Mouse (Mus musculus) limb, embryonic 13.5 days (tissue): ENCODE measurements at regions not wholly inside any gene's neighbourhood (a gene's known extent, or its start where the extent isn't known, plus 50 kb on each side); places are given as distances from the start of the nearest gene placed in this dataset.

Experiments used
- ATAC-seq: fragments of 200-750 bp; cut with Nextera tagmentation; 2 replicates; pipeline ENCODE4 v1.8.0; 2017; ENCODE audit warnings: low read depth, moderate number of reproducible peaks, moderate TSS enrichment; ENCODE audit not compliant: low FRiP score
- H3K27ac ChIP-seq: fragments of 300-500 bp; sonication (generic); 2 replicates; pipeline ENCODE4 v1.5.1; 2015; ENCODE audit warnings: inconsistent platforms, mild to moderate bottlenecking, moderate library complexity
- H3K27me3 ChIP-seq: fragments of 300-500 bp; sonication (generic); 2 replicates; pipeline ENCODE4 v1.6.1; 2015; ENCODE audit warnings: mild to moderate bottlenecking, inconsistent platforms
- H3K36me3 ChIP-seq: fragments of 300-500 bp; sonication (generic); 2 replicates; pipeline ENCODE4 v1.6.1; 2015; ENCODE audit warnings: inconsistent platforms, mild to moderate bottlenecking, moderate library complexity
- H3K4me1 ChIP-seq: fragments of 300-500 bp; sonication (generic); 2 replicates; pipeline ENCODE4 v1.6.1; 2015; ENCODE audit warnings: inconsistent platforms
- H3K4me2 ChIP-seq: fragments of 300-500 bp; sonication (generic); replicated peaks from 2 replicates; pipeline ENCODE4 v1.6.1; 2015; ENCODE audit warnings: inconsistent platforms, mild to moderate bottlenecking, moderate library complexity
- H3K4me3 ChIP-seq: fragments of 300-500 bp; sonication (generic); 2 replicates; pipeline ENCODE4 v1.5.1; 2015; ENCODE audit warnings: moderate library complexity, mild to moderate bottlenecking, inconsistent platforms
- H3K9ac ChIP-seq: fragments of 300-500 bp; sonication (generic); 2 replicates; pipeline ENCODE4 v1.6.1; 2015; ENCODE audit warnings: mild to moderate bottlenecking, inconsistent platforms
- H3K9me3 ChIP-seq: fragments of 300-500 bp; sonication (generic); 2 replicates; pipeline ENCODE4 v1.6.1; 2016; ENCODE audit warnings: inconsistent platforms
- WGBS: fragments of 180-500 bp; shearing (Covaris S2); methylation state at CpG from one replicate; pipeline ENCODE4 v1.1.7; 2015; 5-methylcytosine and 5-hydroxymethylcytosine counted together

DNA sequence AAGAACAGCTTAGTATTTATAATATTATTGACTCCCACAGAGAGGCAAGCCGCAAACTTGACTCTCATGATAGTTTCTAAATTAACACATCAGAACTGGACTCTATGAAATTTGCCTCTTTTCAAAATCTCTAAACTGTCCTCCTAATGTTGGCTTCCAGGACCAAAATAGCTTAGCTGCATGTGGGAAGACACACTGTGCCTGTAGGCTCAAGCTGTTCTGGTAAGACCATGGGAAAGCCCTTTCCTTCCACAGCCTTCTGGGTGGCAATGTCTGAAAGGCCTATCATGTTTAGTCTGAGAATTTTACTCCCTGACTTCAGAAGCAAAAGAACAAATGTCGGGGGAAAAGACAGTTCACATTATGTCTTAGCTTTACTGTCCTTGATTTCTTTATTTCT lies 203.1 kb upstream of the Slc8a1 start:
- Histone ChIP-seq H3K9me3 (no peaks in the 10 kb centered on the region), H3K4me1 (no peaks in the 10 kb centered on the region), H3K9ac (no peak overlapping the region), H3K27me3 (no peaks in the 10 kb centered on the region), H3K4me3 (no peak overlapping the region), H3K27ac (no peak overlapping the region), H3K4me2 (no peak overlapping the region), H3K36me3 (no peaks in the 10 kb centered on the region)
- WGBS, result 93% methylated on average over 2 of the region's 2 CpGs
- ATAC-seq, result no peak

DNA sequence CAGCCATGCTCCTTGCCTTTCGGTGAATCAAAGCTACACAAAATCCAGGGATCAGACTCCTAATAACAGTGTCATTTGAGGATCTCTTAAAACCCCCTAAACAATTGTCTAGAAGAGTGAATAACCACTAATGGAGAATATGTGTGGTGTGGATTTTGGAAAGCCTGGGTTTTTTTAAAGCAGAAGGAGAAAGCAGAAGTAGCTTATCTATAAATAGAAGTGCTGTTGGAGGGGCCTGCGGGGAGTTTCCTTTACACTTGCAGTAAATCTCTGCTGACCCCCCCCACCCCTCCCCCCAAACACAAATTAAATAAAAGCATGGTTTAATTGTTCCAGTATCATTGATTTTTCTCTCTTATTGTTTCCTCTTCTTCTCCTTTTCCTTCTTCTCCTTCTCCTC lies 192.6 kb upstream of the Slc8a1 start:
- Histone ChIP-seq H3K9ac (no peak overlapping the region), H3K4me1 (no peaks in the 10 kb centered on the region), H3K4me2 (no peak overlapping the region), H3K27me3 (no peaks in the 10 kb centered on the region), H3K4me3 (no peak overlapping the region), H3K36me3 (no peaks in the 10 kb centered on the region), H3K27ac (no peak overlapping the region), H3K9me3 (peaks cover 3% of the 10 kb centered on the region; the same call in 1 of the 2 replicates)
- 76% methylated on average over 2 of the region's 2 CpGs for WGBS
- no peak for ATAC-seq

DNA sequence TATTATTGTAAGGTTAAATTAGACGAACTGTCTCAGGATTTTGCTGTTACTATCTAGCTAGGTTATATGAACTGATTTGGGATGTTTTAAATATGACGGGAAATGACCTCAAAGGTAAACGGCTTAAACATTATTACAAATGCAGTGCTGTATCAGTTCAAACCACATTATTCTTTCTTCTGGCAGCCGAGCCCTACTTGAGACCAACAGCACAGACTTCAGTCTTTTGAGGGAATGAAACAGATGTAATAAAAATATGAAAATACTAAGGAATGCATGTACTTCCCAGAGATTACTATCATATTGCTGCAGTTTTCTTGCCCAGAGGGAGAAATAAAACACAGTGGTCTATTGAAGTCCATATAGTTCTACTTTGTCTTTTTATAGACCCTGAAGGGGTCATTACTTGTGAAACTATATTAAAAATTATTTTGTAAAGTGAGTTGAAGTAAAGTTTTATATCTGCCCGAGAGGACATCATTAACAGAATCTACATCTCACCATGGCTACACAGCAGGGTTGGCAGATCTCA lies 168.4 kb upstream of the Slc8a1 start:
- no peaks in the 10 kb centered on the region for H3K27me3 ChIP-seq
- no peak overlapping the region for H3K9ac ChIP-seq
- no peak overlapping the region for H3K27ac ChIP-seq
- no peaks in the 10 kb centered on the region for H3K36me3 ChIP-seq
- H3K4me3 ChIP-seq, result no peak overlapping the region
- no peak overlapping the region for H3K4me2 ChIP-seq
- 51% methylated on average over 5 of the region's 5 CpGs for WGBS
- no peaks in the 10 kb centered on the region for H3K9me3 ChIP-seq
- H3K4me1 ChIP-seq, result no peaks in the 10 kb centered on the region
- ATAC-seq, result peak; percentile 72; the same call in 1 of the 2 replicates

DNA sequence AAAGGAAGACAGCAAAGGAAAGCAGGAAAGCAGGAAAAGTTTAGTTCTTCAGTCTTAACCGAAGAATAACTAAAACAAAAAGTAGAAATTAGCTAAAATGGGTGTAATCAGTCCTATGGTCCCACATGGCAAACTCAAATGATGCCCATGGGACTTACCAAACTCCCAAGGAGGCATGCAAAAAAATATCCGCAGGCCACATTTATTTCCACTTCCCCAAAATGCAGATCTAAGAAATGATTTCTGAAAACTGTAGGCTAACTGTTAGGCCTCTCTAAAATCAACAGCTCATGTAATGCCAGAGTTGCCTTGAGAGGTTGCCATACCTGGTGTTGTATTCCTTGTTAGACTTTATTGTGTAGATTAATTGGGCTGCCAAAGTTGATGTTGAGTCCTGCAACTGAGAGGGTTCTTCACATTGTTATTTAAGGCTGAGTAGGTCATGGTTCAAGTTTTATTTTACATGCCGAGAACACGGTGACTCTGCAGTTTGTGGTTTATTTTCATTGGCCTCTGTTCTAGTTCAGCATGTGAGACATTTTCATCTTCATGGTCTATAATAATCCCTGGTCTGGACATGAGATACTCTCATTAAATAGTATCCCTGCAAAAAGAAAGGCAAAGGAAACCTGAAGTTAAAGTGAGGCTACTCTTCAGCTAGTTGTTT lies 164.0 kb upstream of the Slc8a1 start:
- Histone ChIP-seq H3K4me2 (no peak overlapping the region), H3K4me1 (no peaks in the 10 kb centered on the region), H3K9ac (no peak overlapping the region), H3K36me3 (no peaks in the 10 kb centered on the region), H3K27ac (no peak overlapping the region), H3K4me3 (no peak overlapping the region), H3K9me3 (peaks cover 6% of the 10 kb centered on the region), H3K27me3 (no peaks in the 10 kb centered on the region)
- no peak for ATAC-seq
- WGBS, result 73% methylated on average over 4 of the region's 4 CpGs

DNA sequence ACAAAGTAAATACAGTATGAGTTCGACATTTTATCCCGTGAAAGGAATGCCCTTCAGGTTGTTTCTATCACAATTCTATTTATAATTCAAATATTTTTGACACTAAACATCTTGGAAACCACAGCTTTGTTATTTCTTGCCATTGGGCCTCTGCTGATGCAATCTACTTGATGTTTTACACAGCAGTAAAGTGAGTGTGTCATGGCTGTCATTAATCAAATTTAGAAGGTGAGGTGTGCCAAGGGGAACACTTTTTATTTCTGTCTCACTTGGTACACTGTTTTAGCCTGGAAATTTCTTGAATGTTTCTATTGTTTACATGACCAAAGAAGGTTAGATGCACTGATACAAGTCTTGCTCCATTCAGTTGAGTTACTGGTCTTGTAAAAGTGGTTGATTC lies 160.8 kb upstream of the Slc8a1 start:
- H3K9ac ChIP-seq, result no peak overlapping the region
- no peaks in the 10 kb centered on the region for H3K4me1 ChIP-seq
- ATAC-seq, result no peak
- H3K27me3 ChIP-seq, result no peaks in the 10 kb centered on the region
- H3K9me3 ChIP-seq, result peaks cover 6% of the 10 kb centered on the region
- H3K4me2 ChIP-seq, result no peak overlapping the region
- H3K4me3 ChIP-seq, result no peak overlapping the region
- 74% methylated on average over 2 of the region's 2 CpGs for WGBS
- no peaks in the 10 kb centered on the region for H3K36me3 ChIP-seq
- H3K27ac ChIP-seq, result no peak overlapping the region

DNA sequence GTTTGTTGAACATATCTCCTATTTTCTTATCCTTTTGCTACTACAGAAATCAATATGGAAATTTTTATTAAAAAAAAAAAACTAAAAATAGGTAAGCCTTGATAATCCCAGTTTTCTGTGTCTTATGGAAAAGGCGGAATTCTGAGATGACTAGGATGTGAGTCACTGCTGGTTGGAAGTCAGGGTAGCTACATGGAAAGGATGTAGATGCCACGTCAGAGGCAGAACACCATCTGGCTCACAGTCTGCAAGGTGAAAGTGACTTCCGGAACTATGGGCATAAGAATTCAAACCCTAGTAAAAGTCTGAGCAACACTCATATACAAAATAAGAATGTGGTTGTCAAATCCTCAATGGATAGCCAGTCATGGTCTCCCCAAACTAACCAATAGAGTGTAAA lies 140.0 kb upstream of the Slc8a1 start:
- Histone ChIP-seq H3K4me2 (no peak overlapping the region), H3K36me3 (no peaks in the 10 kb centered on the region), H3K27ac (no peak overlapping the region), H3K9me3 (no peaks in the 10 kb centered on the region), H3K27me3 (no peaks in the 10 kb centered on the region), H3K9ac (no peak overlapping the region), H3K4me3 (no peak overlapping the region), H3K4me1 (no peaks in the 10 kb centered on the region)
- no peak for ATAC-seq
- WGBS, result 81% methylated on average over 3 of the region's 3 CpGs

DNA sequence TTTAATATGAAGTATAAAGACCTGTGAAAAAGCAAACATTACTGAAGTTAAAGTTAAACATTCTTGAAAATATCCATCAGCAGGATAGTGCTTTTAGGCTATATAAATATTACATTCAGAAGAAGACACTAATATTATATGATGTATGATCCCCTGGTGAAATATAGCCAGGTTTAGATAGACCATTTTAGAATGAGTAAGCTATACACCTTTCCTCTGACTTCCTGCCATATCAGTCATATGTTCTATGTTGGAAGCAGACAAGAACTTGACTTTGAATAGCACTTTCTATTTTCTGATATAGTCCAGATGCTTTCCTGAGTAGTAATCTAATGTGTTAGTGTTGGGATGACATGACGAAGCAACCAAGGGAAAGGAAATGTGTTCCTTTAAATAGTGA lies 128.5 kb upstream of the Slc8a1 start:
- no peak for ATAC-seq
- H3K4me2 ChIP-seq, result no peak overlapping the region
- no peak overlapping the region for H3K9ac ChIP-seq
- no peak overlapping the region for H3K27ac ChIP-seq
- no peaks in the 10 kb centered on the region for H3K27me3 ChIP-seq
- no peaks in the 10 kb centered on the region for H3K9me3 ChIP-seq
- no peaks in the 10 kb centered on the region for H3K36me3 ChIP-seq
- no peaks in the 10 kb centered on the region for H3K4me1 ChIP-seq
- no peak overlapping the region for H3K4me3 ChIP-seq
- 77% methylated on average over 1 of the region's 1 CpGs for whole genome bisulfite sequencing

DNA sequence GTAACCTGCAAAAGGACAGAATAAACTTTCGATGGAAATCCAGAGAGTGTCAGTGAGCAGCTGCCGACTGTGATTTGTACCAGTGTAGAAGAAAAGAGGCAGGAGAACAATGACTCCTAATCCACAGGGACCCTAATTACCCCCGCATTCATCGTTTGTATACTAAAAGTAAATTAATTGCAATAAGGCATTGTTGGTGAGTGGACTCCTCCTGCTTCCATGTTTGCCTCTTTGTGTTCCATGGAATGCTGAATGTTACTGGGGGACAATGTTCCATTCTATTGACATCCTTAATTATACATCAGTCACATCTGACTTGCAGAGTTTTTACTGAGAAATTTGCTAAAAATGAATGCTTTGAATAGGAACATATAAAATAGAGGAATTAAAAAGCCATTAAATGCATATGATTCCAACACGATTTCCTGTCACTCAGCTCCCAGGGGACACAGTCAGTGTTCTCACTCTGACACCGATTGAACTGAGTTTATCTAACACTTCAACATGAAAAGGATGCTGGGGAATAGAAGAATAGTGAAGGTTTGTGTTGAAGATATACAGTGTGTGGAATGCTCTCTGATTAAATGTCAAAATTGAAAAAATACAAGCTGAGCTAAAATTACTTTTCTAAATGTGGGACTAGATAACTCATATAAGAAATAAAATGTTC lies 111.3 kb upstream of the Slc8a1 start:
- Histone ChIP-seq H3K4me3 (no peak overlapping the region), H3K9me3 (no peaks in the 10 kb centered on the region), H3K27me3 (no peaks in the 10 kb centered on the region), H3K9ac (no peak overlapping the region), H3K27ac (no peak overlapping the region), H3K4me2 (no peak overlapping the region), H3K36me3 (no peaks in the 10 kb centered on the region), H3K4me1 (no peaks in the 10 kb centered on the region)
- WGBS, result 66% methylated on average over 6 of the region's 6 CpGs
- no peak for ATAC-seq

DNA sequence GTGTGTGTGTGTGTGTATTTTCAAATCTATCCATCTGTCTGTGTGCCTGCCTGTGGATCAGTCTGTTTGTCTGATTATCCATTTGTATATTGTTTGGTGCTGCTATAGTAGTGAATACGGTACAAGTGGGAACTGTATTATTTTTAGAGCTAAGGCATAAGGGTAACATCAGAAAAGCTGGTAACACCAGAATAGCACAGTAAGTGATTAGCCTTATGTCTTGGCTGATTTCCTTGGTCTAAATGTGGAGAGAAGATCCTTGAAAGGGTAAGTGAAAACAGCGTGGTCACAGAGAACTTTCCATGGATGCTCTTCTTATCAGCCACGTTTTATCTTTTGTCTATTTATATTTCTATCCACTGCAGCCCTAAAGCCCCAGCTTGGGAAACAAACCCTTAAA lies 105.6 kb upstream of the Slc8a1 start:
- H3K9me3 ChIP-seq, result no peaks in the 10 kb centered on the region
- H3K27ac ChIP-seq, result no peak overlapping the region
- no peaks in the 10 kb centered on the region for H3K36me3 ChIP-seq
- no peak overlapping the region for H3K4me3 ChIP-seq
- H3K9ac ChIP-seq, result no peak overlapping the region
- no peaks in the 10 kb centered on the region for H3K4me1 ChIP-seq
- no peak overlapping the region for H3K4me2 ChIP-seq
- ATAC-seq, result no peak
- H3K27me3 ChIP-seq, result no peaks in the 10 kb centered on the region
- 72% methylated on average over 3 of the region's 3 CpGs for WGBS

DNA sequence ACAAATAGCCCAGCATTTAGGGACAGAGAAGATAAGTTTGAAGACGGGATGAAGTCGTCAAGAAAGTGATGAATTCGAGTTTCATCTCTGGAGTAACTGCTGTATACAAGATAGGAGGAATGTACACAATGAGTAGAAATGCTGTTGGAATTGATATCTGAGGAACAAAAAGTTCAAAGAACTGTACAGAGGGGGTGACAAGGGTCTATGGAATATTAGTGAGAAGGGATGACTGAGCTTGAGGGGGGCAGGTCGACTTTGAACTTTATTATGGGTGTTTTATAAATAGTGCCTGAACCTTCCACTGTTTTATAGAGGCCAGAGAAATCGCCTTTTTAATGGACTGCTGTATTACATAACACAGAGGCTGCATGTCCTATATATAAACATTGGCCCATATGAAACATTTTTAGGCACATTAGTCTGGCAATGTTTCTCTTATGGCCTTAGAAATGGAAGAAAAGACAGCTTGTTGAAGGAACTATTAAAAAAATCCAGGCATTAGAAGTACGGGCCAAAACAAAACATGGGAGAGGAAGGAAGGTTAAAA lies 59.7 kb upstream of the Slc8a1 start:
- Histone ChIP-seq H3K27ac (no peak overlapping the region), H3K9ac (no peak overlapping the region), H3K4me1 (no peaks in the 10 kb centered on the region), H3K36me3 (no peaks in the 10 kb centered on the region), H3K4me3 (no peak overlapping the region), H3K4me2 (no peak overlapping the region), H3K27me3 (no peaks in the 10 kb centered on the region), H3K9me3 (no peaks in the 10 kb centered on the region)
- 66% methylated on average over 6 of the region's 6 CpGs for WGBS
- no peak for ATAC-seq

DNA sequence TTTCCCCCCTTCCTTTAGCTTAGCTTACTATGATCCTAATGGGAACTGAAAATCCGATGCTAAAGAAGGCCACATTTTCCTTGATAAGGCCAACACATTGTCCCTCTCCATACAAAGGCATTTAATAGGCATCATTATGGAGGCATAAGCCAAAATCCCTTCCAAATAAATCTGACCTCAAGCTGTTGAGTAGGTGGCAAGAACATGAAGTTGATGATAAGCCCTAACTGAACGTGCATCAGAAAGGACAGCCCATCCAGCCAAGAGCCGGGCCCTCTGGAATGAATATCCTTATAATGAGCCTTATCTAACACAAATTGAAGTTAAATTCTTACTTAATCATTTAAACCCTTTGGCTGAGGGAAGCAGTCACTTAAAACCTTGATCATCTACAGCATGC lies 50.6 kb upstream of the Slc8a1 start:
- whole genome bisulfite sequencing, result 83% methylated on average over 3 of the region's 3 CpGs
- no peaks in the 10 kb centered on the region for H3K9me3 ChIP-seq
- ATAC-seq, result no peak
- H3K4me2 ChIP-seq, result no peak overlapping the region
- H3K4me3 ChIP-seq, result no peak overlapping the region
- H3K4me1 ChIP-seq, result no peaks in the 10 kb centered on the region
- H3K36me3 ChIP-seq, result no peaks in the 10 kb centered on the region
- no peak overlapping the region for H3K27ac ChIP-seq
- no peak overlapping the region for H3K9ac ChIP-seq
- H3K27me3 ChIP-seq, result no peaks in the 10 kb centered on the region
